Mouse (Mus musculus) ES-Bruce4 (cell line): ENCODE data around the gene Slc25a47.

Experiments used
- CTCF ChIP-seq: IDR thresholded peaks from one replicate; pipeline ENCODE4 v1.8.1; 2011; ENCODE audit warnings: low read depth, low read length
- POLR2A ChIP-seq: IDR thresholded peaks from one replicate; pipeline ENCODE4 v1.8.1; 2011; ENCODE audit warnings: low read length; ENCODE audit not compliant: insufficient read depth

- TF ChIP-seq CTCF (no peak), POLR2A (no peak)
Measured at GRCm38 (mm10) chr12:108873122-108873521, 37.3 kb downstream of the Slc25a47 start.
